ENCODE assay signal across 19 mouse cellular contexts in genomic region chr17:12949669-12950068, GRCm38 (mm10). TPM values are rescaled to one million over a fixed set of nuclear protein-coding genes. Genes with fewer than 3 reads are reported as not detected.
"Had no signal": no experiment of that assay in that cellular context is flagged by ENCODE, and none has a peak within 500 bp of the region (broad histone marks: within the 10 kb centered on the region; RNA-seq: fewer than 3 reads in every experiment).

No protein-coding gene starts in this region.

- H3K27me3 ChIP-seq: neural tube, embryonic 12.5 days; neural tube, embryonic 13.5 days; neural tube, embryonic 15.5 days; stomach, embryonic 15.5 days had no signal

- H3K4me2 ChIP-seq: neural tube, embryonic 12.5 days; neural tube, embryonic 13.5 days; neural tube, embryonic 15.5 days; stomach, embryonic 15.5 days had no signal

- H3K4me3 ChIP-seq: neural tube, embryonic 12.5 days; neural tube, embryonic 13.5 days; neural tube, embryonic 15.5 days; stomach, embryonic 15.5 days had no signal

- H3K9ac ChIP-seq: neural tube, embryonic 12.5 days; neural tube, embryonic 13.5 days; neural tube, embryonic 15.5 days; stomach, embryonic 15.5 days had no signal

- H3K9me3 ChIP-seq: neural tube, embryonic 12.5 days; neural tube, embryonic 13.5 days; neural tube, embryonic 15.5 days; stomach, embryonic 15.5 days had no signal

- H3K4me1 ChIP-seq: neural tube, embryonic 12.5 days; neural tube, embryonic 13.5 days; neural tube, embryonic 15.5 days; stomach, embryonic 15.5 days had no signal

- H3K27ac ChIP-seq: neural tube, embryonic 12.5 days; neural tube, embryonic 13.5 days; neural tube, embryonic 15.5 days; stomach, embryonic 15.5 days; stomach, postnatal 0 days had no signal

- DNase-seq: retina, postnatal 1 day; right cerebral cortex, adult 18-20 months; right cerebral cortex, postnatal 14 days; right cerebral cortex, postnatal 25 days; right cerebral cortex, postnatal 4 days; spleen, adult 18-20 months; thymus, adult 18-20 months; thymus, adult 2 months; thymus, postnatal 14 days; thymus, postnatal 25 days; thymus, postnatal 36 days; thymus, postnatal 4 days had no signal

RNA-seq across cellular contexts. Expression of gene Acat3, which starts 9.3 kb away (rescaled TPM):
- polyA plus RNA-seq: small intestine, adult 2 months; spleen, adult 2 months had no signal
